Mouse (Mus musculus) CH12.LX (cell line): ENCODE data around the gene Ethe1. TPM values are rescaled to one million over a fixed set of nuclear protein-coding genes. Genes with fewer than 3 reads are reported as not detected.

Experiments
- DNase-seq: peaks from one replicate; pipeline ENCODE4 v3.0.0-alpha.2; 2013; ENCODE audit errors: extremely low read depth
- H3K27ac ChIP-seq: 2 replicates; pipeline ENCODE4 v1.5.1; 2012; ENCODE audit warnings: low read depth, mild to moderate bottlenecking, control low read depth, moderate library complexity; ENCODE audit not compliant: insufficient read depth
- H3K27me3 ChIP-seq: replicated peaks from 2 replicates; pipeline ENCODE3; 2012; ENCODE audit warnings: inconsistent platforms
- H3K36me3 ChIP-seq, 2 experiments: replicated peaks in 1 of 2; 2 replicates each; pipeline versions ENCODE3 to v1.6.1; 2012; ENCODE audit warnings: inconsistent platforms in 1 of 2, low read length in 1 of 2, mild to moderate bottlenecking in 1 of 2, mixed read lengths in 1 of 2, moderate library complexity in 1 of 2; ENCODE audit not compliant: control insufficient read depth in 1 of 2, insufficient read depth in 1 of 2
- H3K4me1 ChIP-seq, 2 experiments: 2 replicates each; pipeline ENCODE4 v1.6.1; 2012; ENCODE audit warnings: inconsistent platforms in 1 of 2, moderate library complexity in 1 of 2; ENCODE audit not compliant: insufficient read depth in 2 of 2, control insufficient read depth in 1 of 2
- H3K4me2 ChIP-seq: 2 replicates; pipeline ENCODE4 v1.6.1; 2012; ENCODE audit warnings: low read depth, mild to moderate bottlenecking, control low read depth; ENCODE audit not compliant: poor library complexity, insufficient read depth, severe bottlenecking
- H3K4me3 ChIP-seq, 3 experiments: fragments of 150-350 bp in 1 of 3; sonication (generic) in 1 of 3; replicated peaks in 1 of 3; 2 replicates each; pipeline versions ENCODE3 to v1.5.1; 2011 to 2012; ENCODE audit warnings: low read depth in 2 of 3, low read length in 2 of 3, mild to moderate bottlenecking in 2 of 3, moderate library complexity in 2 of 3, control low read depth in 1 of 3, improper control_type of control experiment in 1 of 3, inconsistent platforms in 1 of 3, mixed read lengths in 1 of 3; ENCODE audit not compliant: poor library complexity in 1 of 3
- H3K79me2 ChIP-seq: replicated peaks from 2 replicates; pipeline ENCODE4 v1.6.1; 2012; ENCODE audit warnings: mild to moderate bottlenecking, moderate library complexity; ENCODE audit not compliant: control insufficient read depth, poor library complexity, insufficient read depth, severe bottlenecking; ENCODE audit errors: extremely low read depth
- H3K9ac ChIP-seq: 2 replicates; pipeline ENCODE4 v1.6.1; 2012; ENCODE audit warnings: low read depth, mild to moderate bottlenecking, control low read depth, moderate library complexity; ENCODE audit not compliant: insufficient read depth
- H3K9me3 ChIP-seq: replicated peaks from 2 replicates; pipeline ENCODE3; 2012; ENCODE audit warnings: low read length, inconsistent platforms, mixed read lengths
- CHD1 ChIP-seq: IDR thresholded peaks from 2 replicates; pipeline ENCODE4 v1.6.1; 2012; ENCODE audit warnings: low read depth, low read length, improper control_type of control experiment, inconsistent platforms
- CTCF ChIP-seq, 2 experiments: IDR thresholded peaks in 1 of 2; conservative IDR thresholded peaks in 1 of 2; 2 replicates each; pipeline ENCODE4 v1.5.1; 2011 to 2012; ENCODE audit warnings: low read depth in 2 of 2, low read length in 2 of 2, improper control_type of control experiment in 1 of 2, inconsistent platforms in 1 of 2, mild to moderate bottlenecking in 1 of 2, moderate library complexity in 1 of 2
- ELF1 ChIP-seq: IDR thresholded peaks from 2 replicates; pipeline ENCODE4 v1.6.1; 2014; ENCODE audit warnings: low read depth, mild to moderate bottlenecking, inconsistent platforms, low read length, improper control_type of control experiment
- ETS1 ChIP-seq: conservative IDR thresholded peaks from 2 replicates; pipeline ENCODE4 v1.6.1; 2012; ENCODE audit warnings: low read depth, mild to moderate bottlenecking, inconsistent platforms, low read length, improper control_type of control experiment, moderate library complexity
- HCFC1 ChIP-seq: IDR thresholded peaks from 2 replicates; pipeline ENCODE4 v1.6.1; 2012; ENCODE audit warnings: low read depth, mild to moderate bottlenecking, inconsistent platforms, low read length, improper control_type of control experiment
- JUND ChIP-seq: conservative IDR thresholded peaks from 2 replicates; pipeline ENCODE4 v1.6.1; 2011; ENCODE audit warnings: low read depth, low read length, improper control_type of control experiment
- MAX ChIP-seq: IDR thresholded peaks from 2 replicates; pipeline ENCODE4 v1.6.1; 2011; ENCODE audit warnings: low read length, improper control_type of control experiment
- MXI1 ChIP-seq: IDR thresholded peaks from 2 replicates; pipeline ENCODE4 v1.6.1; 2011; ENCODE audit warnings: mild to moderate bottlenecking, low read depth, low read length, improper control_type of control experiment
- NELFE ChIP-seq: IDR thresholded peaks from 2 replicates; pipeline ENCODE4 v1.6.1; 2011; ENCODE audit warnings: low read depth, low read length, improper control_type of control experiment
- NRF1 ChIP-seq: IDR thresholded peaks from 2 replicates; pipeline ENCODE4 v1.6.1; 2014; ENCODE audit warnings: low read depth, mild to moderate bottlenecking, inconsistent platforms, low read length, improper control_type of control experiment, moderate library complexity
- PAX5 ChIP-seq: IDR thresholded peaks from 2 replicates; pipeline ENCODE4 v1.6.1; 2012; ENCODE audit warnings: low read length, inconsistent platforms, mixed read lengths
- POLR2AphosphoS2 ChIP-seq: IDR thresholded peaks from 2 replicates; pipeline ENCODE4 v1.6.1; 2011; ENCODE audit warnings: low read depth, low read length, improper control_type of control experiment
- RAD21 ChIP-seq: IDR thresholded peaks from 2 replicates; pipeline ENCODE4 v1.6.1; 2011; ENCODE audit warnings: low read depth, mild to moderate bottlenecking, low read length, improper control_type of control experiment, moderate library complexity
- RCOR1 ChIP-seq: conservative IDR thresholded peaks from 2 replicates; pipeline ENCODE4 v1.6.1; 2012; ENCODE audit warnings: low read depth, mild to moderate bottlenecking, inconsistent platforms, low read length, improper control_type of control experiment
- SMC3 ChIP-seq: IDR thresholded peaks from 2 replicates; pipeline ENCODE4 v1.6.1; 2011; ENCODE audit warnings: low read depth, low read length, improper control_type of control experiment
- TBP ChIP-seq: conservative IDR thresholded peaks from 2 replicates; pipeline ENCODE4 v1.6.1; 2011; ENCODE audit warnings: low read depth, low read length, improper control_type of control experiment
- TCF12 ChIP-seq: IDR thresholded peaks from 2 replicates; pipeline ENCODE4 v1.6.1; 2014; ENCODE audit warnings: low read depth, mild to moderate bottlenecking, inconsistent platforms, low read length, improper control_type of control experiment
- UBTF ChIP-seq: IDR thresholded peaks from 2 replicates; pipeline ENCODE4 v1.6.1; 2012; ENCODE audit warnings: low read depth, mild to moderate bottlenecking, inconsistent platforms, low read length, improper control_type of control experiment, moderate library complexity
- USF1 ChIP-seq: IDR thresholded peaks from 2 replicates; pipeline ENCODE4 v1.6.1; 2014; ENCODE audit warnings: low read depth, mild to moderate bottlenecking, inconsistent platforms, low read length, improper control_type of control experiment
- ZC3H11A ChIP-seq: IDR thresholded peaks from 2 replicates; pipeline ENCODE4 v1.6.1; 2012; ENCODE audit warnings: low read depth, mild to moderate bottlenecking, inconsistent platforms, low read length, improper control_type of control experiment
- ZMIZ1 ChIP-seq: IDR thresholded peaks from 2 replicates; pipeline ENCODE4 v1.6.1; 2012; ENCODE audit warnings: low read depth, mild to moderate bottlenecking, inconsistent platforms, low read length, improper control_type of control experiment
- ZNF384 ChIP-seq: IDR thresholded peaks from 2 replicates; pipeline ENCODE4 v1.6.1; 2012; ENCODE audit warnings: low read depth, low read length, improper control_type of control experiment, inconsistent platforms
- dilution Hi-C: fragments of 300-500 bp; cut with MboI; formaldehyde crosslinking; loops from 2 replicates; pipeline ENCODE4 v1.14.3; 2020; ENCODE audit warnings: low sequenced_read_pairs; ENCODE audit not compliant: extremely low pct_unique_long_range_greater_than_20kb, extremely low pct_ligation_motif_present
- in situ Hi-C: fragments of 300-500 bp; cut with MboI; formaldehyde crosslinking; loops from 3 replicates; pipeline ENCODE4 v1.14.3; 2019; ENCODE audit warnings: low sequenced_read_pairs, low pct_ligation_motif_present, low pct_unique_long_range_greater_than_20kb, mixed read lengths
- polyA plus RNA-seq: library from polyadenylated mRNA; unstranded; fragments of >175 nt; gene quantifications from 2 replicates; pipeline ENCODE4 v1.2.1, GENCODE M21; 2012; ENCODE audit warnings: low read depth; ENCODE audit not compliant: insufficient read length
- total RNA-seq, 2 experiments: library from RNA; depleted of rRNA; stranded (reverse); fragments of 300-350 nt in 1 of 2; fragments of >200 nt in 1 of 2; gene quantifications; 2 replicates each; pipeline ENCODE4 v1.2.3; 2012 to 2014

Ethe1 gene
- total and polyA plus RNA-seq, 3 experiments = 22.8 to 32.0 (median 24.1) TPM

DNA sequence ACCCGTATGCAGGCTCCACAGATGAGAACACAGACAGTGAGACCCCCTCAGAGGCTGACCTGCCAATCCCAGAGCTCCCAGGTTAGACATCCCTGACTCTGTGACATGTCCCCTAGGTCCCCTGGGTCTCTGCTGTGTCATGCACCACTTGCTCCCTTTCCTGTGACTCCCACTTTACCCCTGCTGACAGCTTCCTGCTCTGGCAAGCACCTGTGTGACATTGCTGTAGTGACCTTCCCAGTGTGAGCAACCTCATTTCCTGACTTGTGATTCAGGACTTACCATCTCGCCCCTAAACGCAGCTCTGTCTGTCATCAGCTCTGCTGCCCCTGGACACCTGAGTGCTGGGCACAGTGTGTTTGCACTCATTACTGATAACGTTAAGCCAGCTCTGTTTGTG is 16.3 kb upstream of the Ethe1 start:
- H3K4me1 ChIP-seq = peaks cover 11 to 69% of the 10 kb centered on the region in 2 experiments
- H3K4me2 ChIP-seq = no peak overlapping the region
- no peaks in the 10 kb centered on the region for H3K79me2 ChIP-seq
- H3K9me3 ChIP-seq = peaks cover 2% of the 10 kb centered on the region
- peak overlapping the region; percentile 32 for H3K27ac ChIP-seq
- in situ Hi-C loops (no loop called here), dilution Hi-C loops (no loop called here)
- no peaks in the 10 kb centered on the region for H3K27me3 ChIP-seq
- no peak overlapping the region for H3K4me3 ChIP-seq
- TF ChIP-seq TCF12 (peak; percentile 28; the same call in 1 of the 2 replicates), ELF1 (no peak), ETS1 (peak; percentile 50), HCFC1 (no peak)
- peaks cover 68 to 93% of the 10 kb centered on the region in 2 experiments for H3K36me3 ChIP-seq
- DNase-seq = peak; percentile 70
- H3K9ac ChIP-seq = no peak overlapping the region

DNA sequence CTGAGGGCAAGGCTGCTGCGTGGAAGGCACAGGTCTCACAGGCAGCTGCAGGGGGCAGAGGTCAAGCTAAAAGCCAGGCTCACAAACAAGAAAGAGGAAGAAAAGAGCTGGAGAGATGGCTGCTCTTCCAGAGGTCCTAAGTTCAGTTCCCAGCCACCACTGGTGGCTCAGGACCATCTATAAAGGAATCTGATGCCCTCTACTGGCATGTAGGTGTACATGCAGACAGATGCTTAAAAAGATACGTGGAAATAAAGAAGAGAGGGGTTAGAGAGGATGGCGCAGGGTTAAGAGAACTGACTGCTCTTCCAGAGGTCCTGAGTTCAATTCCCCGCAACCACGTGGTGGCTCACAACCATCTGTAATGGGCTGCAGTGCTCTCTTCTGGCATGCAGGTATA is 14.9 kb upstream of the Ethe1 start:
- in situ Hi-C loops = no loop called here
- DNase-seq = no peak
- no peaks in the 10 kb centered on the region for H3K79me2 ChIP-seq
- H3K9ac ChIP-seq = no peak overlapping the region
- no peak overlapping the region for H3K4me2 ChIP-seq
- dilution Hi-C loops = no loop called here
- TF ChIP-seq SMC3 = peak; percentile 76
- peak; percentile 76 for TF ChIP-seq RAD21
- no peak for TF ChIP-seq ETS1
- peak; percentile 19 to 78; a peak in 2 of 4 replicates for TF ChIP-seq CTCF (conservative IDR thresholded peaks at IDR 0.05 in 1 of 2, IDR thresholded peaks at IDR 0.05 in 1 of 2; ENCODE audit: low read depth in 2 of 2, low read length in 2 of 2)
- H3K9me3 ChIP-seq = peaks cover 2% of the 10 kb centered on the region
- H3K4me1 ChIP-seq = peaks cover 4 to 55% of the 10 kb centered on the region in 2 experiments; a peak in 3 of 4 replicates
- H3K27ac ChIP-seq = no peak overlapping the region
- H3K4me3 ChIP-seq = no peak overlapping the region
- peaks cover 54 to 80% of the 10 kb centered on the region in 2 experiments for H3K36me3 ChIP-seq
- H3K27me3 ChIP-seq = no peaks in the 10 kb centered on the region

DNA sequence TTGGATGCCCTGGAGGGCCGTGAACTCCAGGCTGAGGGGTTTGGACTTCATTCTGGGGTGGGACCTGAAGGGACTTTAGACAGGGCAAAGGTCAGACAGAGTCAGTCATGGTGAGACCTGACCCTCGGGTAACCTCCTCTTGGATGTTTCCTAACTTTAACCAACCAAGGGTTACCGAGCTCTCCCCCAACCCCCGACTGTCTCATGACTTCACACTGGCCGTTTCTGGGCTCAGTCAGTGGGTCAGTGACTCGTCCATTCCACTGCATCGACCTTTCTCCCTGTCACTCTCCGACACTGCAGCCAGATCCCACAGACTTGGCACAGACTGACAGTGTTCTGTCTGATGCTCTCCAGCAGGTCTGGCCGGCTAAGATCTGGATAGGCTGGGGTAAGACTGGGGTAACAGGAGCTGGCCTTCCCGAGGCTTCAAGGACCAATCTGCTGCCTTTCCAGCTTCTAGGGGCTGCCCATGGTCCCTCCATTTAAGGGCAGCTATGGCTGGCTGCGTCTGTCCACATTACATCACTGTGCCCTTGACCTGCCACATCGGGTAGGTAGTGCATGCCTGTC is 13.0 kb upstream of the Ethe1 start:
- Histone ChIP-seq H3K79me2 (no peaks in the 10 kb centered on the region), H3K4me3 (no peak overlapping the region)
- in situ Hi-C loops = no loop called here
- TF ChIP-seq POLR2AphosphoS2 = no peak
- no peak for TF ChIP-seq CHD1
- TF ChIP-seq NELFE = no peak
- no peak for TF ChIP-seq JUND
- no peak for TF ChIP-seq MAX
- no peak for TF ChIP-seq USF1
- TF ChIP-seq PAX5 = no peak
- TF ChIP-seq UBTF = no peak
- no peak for TF ChIP-seq RCOR1
- TF ChIP-seq TBP = no peak
- TF ChIP-seq MXI1 = no peak
- TF ChIP-seq ETS1 = no peak
- TF ChIP-seq ZNF384 = no peak
- no peak for TF ChIP-seq ZMIZ1
- TF ChIP-seq ZC3H11A = no peak
- no peak for TF ChIP-seq NRF1
- TF ChIP-seq, all 38 proteins: peak for 0
- peaks cover 44 to 62% of the 10 kb centered on the region in 2 experiments for H3K36me3 ChIP-seq
- no peaks in the 10 kb centered on the region for H3K27me3 ChIP-seq
- H3K4me1 ChIP-seq = peaks cover 4 to 36% of the 10 kb centered on the region in 2 experiments; a peak in 3 of 4 replicates
- peaks cover 6% of the 10 kb centered on the region for H3K9me3 ChIP-seq
- DNase-seq = no peak
- dilution Hi-C loops = no loop called here
- H3K27ac ChIP-seq = no peak overlapping the region
- no peak overlapping the region for H3K4me2 ChIP-seq
- H3K9ac ChIP-seq = no peak overlapping the region
